Mouse (Mus musculus): ENCODE results near the gene Tmem19. TPM values are rescaled to one million over a fixed set of nuclear protein-coding genes. Genes with fewer than 3 reads are reported as not detected.

The Tmem19 gene
- polyA plus RNA-seq, 1 experiment, result 31.1 TPM

- Histone ChIP-seq H3K4me1 (replicated peaks; ENCODE audit: control insufficient read depth, insufficient read depth, low read length) (peaks cover 5% of the 10 kb centered on the region; the same call in 1 of the 2 replicates), H3K27me3 (ENCODE audit: control insufficient read depth, insufficient read depth, low read length) (no peaks in the 10 kb centered on the region), H3K27ac (ENCODE audit: control insufficient read depth, insufficient read depth, low read length) (no peak overlapping the region), H3K36me3 (ENCODE audit: control insufficient read depth, insufficient read depth, low read length) (peaks cover 7% of the 10 kb centered on the region; the same call in 1 of the 2 replicates), H3K4me3 (ENCODE audit: control insufficient read depth, insufficient read depth, low read length) (no peak overlapping the region)
- no peak for TF ChIP-seq CTCF (IDR thresholded peaks at IDR 0.05; ENCODE audit: borderline replicate concordance, control insufficient read depth, extremely low read depth, insufficient read depth, low read length, poor library complexity)
- 96% methylated on average over 7 of the region's 7 CpGs for WGBS
- DNase-seq, result no peak
These were observed 3.2 kb downstream of the Tmem19 start for GRCm38 (mm10) chr10:115359066-115359465.

- no peak for DNase-seq
- no peak for TF ChIP-seq POLR2A (IDR thresholded peaks at IDR 0.05; ENCODE audit: control insufficient read depth, extremely low read depth, insufficient read depth, low read length, poor library complexity)
- no peak overlapping the region for H3K4me3 ChIP-seq (ENCODE audit: control insufficient read depth, insufficient read depth, low read length)
- H3K36me3 ChIP-seq (ENCODE audit: control insufficient read depth, insufficient read depth, low read length), result peaks cover 7% of the 10 kb centered on the region; the same call in 1 of the 2 replicates
- peaks cover 5% of the 10 kb centered on the region; the same call in 1 of the 2 replicates for H3K4me1 ChIP-seq (replicated peaks; ENCODE audit: control insufficient read depth, insufficient read depth, low read length)
- H3K27ac ChIP-seq (ENCODE audit: control insufficient read depth, insufficient read depth, low read length), result no peak overlapping the region
- 96% methylated on average over 17 of the region's 17 CpGs for WGBS
- no peaks in the 10 kb centered on the region for H3K27me3 ChIP-seq (ENCODE audit: control insufficient read depth, insufficient read depth, low read length)
These were observed 3.9 kb downstream of the Tmem19 start for GRCm38 (mm10) chr10:115358216-115358919.

GRCm38 (mm10) chr10:115356106-115356505, 6.2 kb downstream of the Tmem19 start:
- H3K27ac ChIP-seq (ENCODE audit: control insufficient read depth, insufficient read depth, low read length), result no peak overlapping the region
- no peaks in the 10 kb centered on the region for H3K27me3 ChIP-seq (ENCODE audit: control insufficient read depth, insufficient read depth, low read length)
- WGBS, result 97% methylated on average over 6 of the region's 7 CpGs
- peaks cover 7% of the 10 kb centered on the region; the same call in 1 of the 2 replicates for H3K36me3 ChIP-seq (ENCODE audit: control insufficient read depth, insufficient read depth, low read length)
- no peak for DNase-seq
- H3K4me1 ChIP-seq (replicated peaks; ENCODE audit: control insufficient read depth, insufficient read depth, low read length), result peaks cover under 1% of the 10 kb centered on the region; the same call in 1 of the 2 replicates
- TF ChIP-seq POLR2A (IDR thresholded peaks at IDR 0.05; ENCODE audit: control insufficient read depth, extremely low read depth, insufficient read depth, low read length, poor library complexity) (no peak), CTCF (IDR thresholded peaks at IDR 0.05; ENCODE audit: borderline replicate concordance, control insufficient read depth, extremely low read depth, insufficient read depth, low read length, poor library complexity) (no peak)
- no peak overlapping the region for H3K4me3 ChIP-seq (ENCODE audit: control insufficient read depth, insufficient read depth, low read length)

- TF ChIP-seq POLR2A (IDR thresholded peaks at IDR 0.05; ENCODE audit: control insufficient read depth, extremely low read depth, insufficient read depth, low read length, poor library complexity) (no peak), CTCF (IDR thresholded peaks at IDR 0.05; ENCODE audit: borderline replicate concordance, control insufficient read depth, extremely low read depth, insufficient read depth, low read length, poor library complexity) (no peak)
- no peaks in the 10 kb centered on the region for H3K4me1 ChIP-seq (replicated peaks; ENCODE audit: control insufficient read depth, insufficient read depth, low read length)
- H3K36me3 ChIP-seq (ENCODE audit: control insufficient read depth, insufficient read depth, low read length), result peaks cover 7% of the 10 kb centered on the region; the same call in 1 of the 2 replicates
- WGBS, result 97% methylated on average over 6 of the region's 6 CpGs
- H3K4me3 ChIP-seq (ENCODE audit: control insufficient read depth, insufficient read depth, low read length), result no peak overlapping the region
- no peaks in the 10 kb centered on the region for H3K27me3 ChIP-seq (ENCODE audit: control insufficient read depth, insufficient read depth, low read length)
- no peak overlapping the region for H3K27ac ChIP-seq (ENCODE audit: control insufficient read depth, insufficient read depth, low read length)
- DNase-seq, result no peak
These were observed 7.3 kb downstream of the Tmem19 start for GRCm38 (mm10) chr10:115355016-115355415.

GRCm38 (mm10) chr10:115354553-115354952, 7.7 kb downstream of the Tmem19 start:
- Histone ChIP-seq H3K4me3 (ENCODE audit: control insufficient read depth, insufficient read depth, low read length) (no peak overlapping the region), H3K36me3 (ENCODE audit: control insufficient read depth, insufficient read depth, low read length) (peaks cover 7% of the 10 kb centered on the region; the same call in 1 of the 2 replicates), H3K27me3 (ENCODE audit: control insufficient read depth, insufficient read depth, low read length) (no peaks in the 10 kb centered on the region), H3K4me1 (replicated peaks; ENCODE audit: control insufficient read depth, insufficient read depth, low read length) (no peaks in the 10 kb centered on the region), H3K27ac (ENCODE audit: control insufficient read depth, insufficient read depth, low read length) (no peak overlapping the region)
- WGBS, result 94% methylated on average over 6 of the region's 6 CpGs
- no peak for TF ChIP-seq CTCF (IDR thresholded peaks at IDR 0.05; ENCODE audit: borderline replicate concordance, control insufficient read depth, extremely low read depth, insufficient read depth, low read length, poor library complexity)
- no peak for TF ChIP-seq POLR2A (IDR thresholded peaks at IDR 0.05; ENCODE audit: control insufficient read depth, extremely low read depth, insufficient read depth, low read length, poor library complexity)
- no peak for DNase-seq

GRCm38 (mm10) chr10:115350810-115351397, 11.4 kb downstream of the Tmem19 start:
- no peak overlapping the region for H3K4me3 ChIP-seq (ENCODE audit: control insufficient read depth, insufficient read depth, low read length)
- TF ChIP-seq POLR2A (IDR thresholded peaks at IDR 0.05; ENCODE audit: control insufficient read depth, extremely low read depth, insufficient read depth, low read length, poor library complexity) (no peak), CTCF (IDR thresholded peaks at IDR 0.05; ENCODE audit: borderline replicate concordance, control insufficient read depth, extremely low read depth, insufficient read depth, low read length, poor library complexity) (no peak)
- H3K27ac ChIP-seq (ENCODE audit: control insufficient read depth, insufficient read depth, low read length), result no peak overlapping the region
- peaks cover under 1% of the 10 kb centered on the region; the same call in 1 of the 2 replicates for H3K36me3 ChIP-seq (ENCODE audit: control insufficient read depth, insufficient read depth, low read length)
- H3K27me3 ChIP-seq (ENCODE audit: control insufficient read depth, insufficient read depth, low read length), result no peaks in the 10 kb centered on the region
- 85% methylated on average over 2 of the region's 2 CpGs for WGBS
- no peak for DNase-seq
- no peaks in the 10 kb centered on the region for H3K4me1 ChIP-seq (replicated peaks; ENCODE audit: control insufficient read depth, insufficient read depth, low read length)

Measured in thymus, adult 2 months (tissue).